In genomic region chr5:77986449-77987047, GRCm38 (mm10) we compare ENCODE assay signal across 17 mouse cellular contexts.
DNase-seq lines count a peak whose midpoint lies in the region; ATAC-seq lines count a peak whose summit lies in the region.
"Had no signal": no experiment of that assay in that cellular context is flagged by ENCODE, and none has a peak within 500 bp of the region (broad histone marks: within the 10 kb centered on the region; RNA-seq: fewer than 3 reads in every experiment).

No protein-coding gene starts in this region.

- no peaks in the 10 kb centered on the region for H3K27me3 ChIP-seq in hindbrain, embryonic 12.5 days
- H3K27me3 ChIP-seq in hindbrain, embryonic 16.5 days (replicated peaks; ENCODE audit: control insufficient read depth, insufficient read depth, low read length) = no peaks in the 10 kb centered on the region
- H3K27me3 ChIP-seq: heart, embryonic 13.5 days; limb, embryonic 12.5 days; megakaryocyte, embryonic 14.5 days; Patski; stomach, embryonic 15.5 days had no signal

- no peak overlapping the region for H3K4me2 ChIP-seq in hindbrain, embryonic 12.5 days (replicated peaks)
- no peak overlapping the region for H3K4me2 ChIP-seq in hindbrain, embryonic 16.5 days (ENCODE audit: low read length)
- H3K4me2 ChIP-seq: heart, embryonic 13.5 days; limb, embryonic 12.5 days; lung, embryonic 14.5 days; stomach, embryonic 15.5 days had no signal

- ATAC-seq in hindbrain, embryonic 12.5 days (ENCODE audit: low FRiP score) = peak; percentile 52; the same call in 1 of the 2 replicates
- ATAC-seq in hindbrain, embryonic 16.5 days = no peak
- ATAC-seq: CD4-positive, CD25-positive, alpha-beta regulatory T cell, adult 4 months; Patski had no signal

- no peak overlapping the region for H3K27ac ChIP-seq in hindbrain, embryonic 12.5 days
- no peak overlapping the region for H3K27ac ChIP-seq in hindbrain, embryonic 16.5 days (ENCODE audit: low read depth, low read length)
- H3K27ac ChIP-seq: heart, embryonic 13.5 days; limb, embryonic 12.5 days; stomach, embryonic 15.5 days had no signal

- 52% methylated on average over 10 of the region's 10 CpGs for whole genome bisulfite sequencing in hindbrain, embryonic 12.5 days
- WGBS in hindbrain, embryonic 16.5 days = 44% methylated on average over 10 of the region's 10 CpGs

- no peak overlapping the region for H3K9ac ChIP-seq in hindbrain, embryonic 12.5 days
- no peak overlapping the region for H3K9ac ChIP-seq in hindbrain, embryonic 16.5 days (ENCODE audit: low read depth, low read length)
- H3K9ac ChIP-seq: heart, embryonic 13.5 days; limb, embryonic 12.5 days; lung, embryonic 14.5 days; stomach, embryonic 15.5 days had no signal

- DNase-seq in R1 (ENCODE audit: low read depth, low spot score) = peak; percentile 3
- DNase-seq in embryo, embryonic 10 days (ENCODE audit: low spot score) = peak; percentile 38
- DNase-seq in mesoderm, embryonic 11.5 days (ENCODE audit: low read depth, low spot score) = peak; percentile 68
- no peak for DNase-seq in natural killer cell, adult 2 months (ENCODE audit: low spot score in 2 of 2)
- no peak for DNase-seq in kidney, postnatal 4 days
- DNase-seq: adrenal gland, postnatal 10 days; kidney, postnatal 25 days; lung, embryonic 14.5 days had no signal

- H3K4me3 ChIP-seq in hindbrain, embryonic 12.5 days = no peak overlapping the region
- no peak overlapping the region for H3K4me3 ChIP-seq in hindbrain, embryonic 16.5 days (ENCODE audit: low read length)
- H3K4me3 ChIP-seq: erythroblast, embryonic 14.5 days; heart, embryonic 13.5 days; limb, embryonic 12.5 days; megakaryocyte, embryonic 14.5 days; stomach, embryonic 15.5 days had no signal

- no peaks in the 10 kb centered on the region for H3K36me3 ChIP-seq in hindbrain, embryonic 12.5 days
- H3K36me3 ChIP-seq in hindbrain, embryonic 16.5 days (ENCODE audit: control insufficient read depth, insufficient read depth, low read length) = no peaks in the 10 kb centered on the region
- H3K36me3 ChIP-seq: heart, embryonic 13.5 days; limb, embryonic 12.5 days; stomach, embryonic 15.5 days had no signal

- H3K9me3 ChIP-seq in hindbrain, embryonic 12.5 days (replicated peaks) = no peaks in the 10 kb centered on the region
- H3K9me3 ChIP-seq in hindbrain, embryonic 16.5 days (ENCODE audit: control insufficient read depth, low read length) = no peaks in the 10 kb centered on the region
- H3K9me3 ChIP-seq: heart, embryonic 13.5 days; limb, embryonic 12.5 days; stomach, embryonic 15.5 days had no signal

- no peaks in the 10 kb centered on the region for H3K4me1 ChIP-seq in hindbrain, embryonic 12.5 days
- H3K4me1 ChIP-seq in hindbrain, embryonic 16.5 days (ENCODE audit: control insufficient read depth, insufficient read depth, low read depth, low read length) = no peaks in the 10 kb centered on the region
- H3K4me1 ChIP-seq: heart, embryonic 13.5 days; limb, embryonic 12.5 days; megakaryocyte, embryonic 14.5 days; stomach, embryonic 15.5 days had no signal

Comparison
In these comparisons a context has a peak if more than half of its experiments do, and no peak if none do; other contexts are left out.
1. DNase-seq: peak in R1 (single experiment), embryo, embryonic 10 days (single experiment) and mesoderm, embryonic 11.5 days (single experiment); none in natural killer cell, adult 2 months (0 of 2) and kidney, postnatal 4 days (0 of 2).